Mouse (Mus musculus): ENCODE measurements around the gene Grid1. TPM values are rescaled to one million over a fixed set of nuclear protein-coding genes. Genes with fewer than 3 reads are reported as not detected.
A peak's percentile ranks its signal among the peaks of the same experiment; 100 is the strongest.

Gene Grid1
- polyA plus RNA-seq, 1 experiment from 2014 or later, result 0.91 TPM

- Histone ChIP-seq H3K4me1 (replicated peaks; ENCODE audit: insufficient read depth, low read length) (no peaks in the 10 kb centered on the region), H3K36me3 (ENCODE audit: insufficient read depth, low read length) (no peaks in the 10 kb centered on the region), H3K27ac (no peak overlapping the region), H3K27me3 (ENCODE audit: insufficient read depth, low read length) (no peaks in the 10 kb centered on the region), H3K4me3 (replicated peaks; ENCODE audit: low read depth, low read length) (no peak overlapping the region), H3K4me2 (ENCODE audit: low read length) (no peak overlapping the region), H3K9me3 (replicated peaks; ENCODE audit: low read length) (no peaks in the 10 kb centered on the region), H3K9ac (ENCODE audit: low read depth, low read length) (no peak overlapping the region)
- DNase-seq (ENCODE audit: low spot score), result peak; percentile 39
- 0 out of 2 replicates have a peak, but pooled peaks have one; percentile 36 for ATAC-seq (replicated peaks; ENCODE audit: low FRiP score, low read depth)
- 34% methylated on average over 5 of the region's 5 CpGs for WGBS
- no peak for TF ChIP-seq CTCF (IDR thresholded peaks at IDR 0.05; ENCODE audit: low read depth)
These were observed 493.7 kb downstream of the Grid1 start for GRCm38 (mm10) chr14:35313380-35314299.

GRCm38 (mm10) chr14:35326306-35326705 lies 506.4 kb downstream of the Grid1 start:
- Histone ChIP-seq H3K4me1 (replicated peaks; ENCODE audit: insufficient read depth, low read length) (no peaks in the 10 kb centered on the region), H3K27ac (no peak overlapping the region), H3K27me3 (ENCODE audit: insufficient read depth, low read length) (no peaks in the 10 kb centered on the region), H3K4me2 (ENCODE audit: low read length) (no peak overlapping the region), H3K9ac (ENCODE audit: low read depth, low read length) (no peak overlapping the region), H3K4me3 (replicated peaks; ENCODE audit: low read depth, low read length) (no peak overlapping the region), H3K36me3 (ENCODE audit: insufficient read depth, low read length) (no peaks in the 10 kb centered on the region), H3K9me3 (replicated peaks; ENCODE audit: low read length) (no peaks in the 10 kb centered on the region)
- WGBS, result 71% methylated on average over 1 of the region's 1 CpGs
- ATAC-seq (replicated peaks; ENCODE audit: low FRiP score, low read depth) (no peak), DNase-seq (ENCODE audit: low spot score) (peak; percentile 23)
- peak; percentile 63 for TF ChIP-seq CTCF (IDR thresholded peaks at IDR 0.05; ENCODE audit: low read depth)

GRCm38 (mm10) chr14:35336561-35336960 lies 516.7 kb downstream of the Grid1 start:
- Histone ChIP-seq H3K4me1 (replicated peaks; ENCODE audit: insufficient read depth, low read length) (no peaks in the 10 kb centered on the region), H3K27ac (no peak overlapping the region), H3K4me3 (replicated peaks; ENCODE audit: low read depth, low read length) (no peak overlapping the region), H3K9me3 (replicated peaks; ENCODE audit: low read length) (no peaks in the 10 kb centered on the region), H3K9ac (ENCODE audit: low read depth, low read length) (no peak overlapping the region), H3K27me3 (ENCODE audit: insufficient read depth, low read length) (no peaks in the 10 kb centered on the region), H3K4me2 (ENCODE audit: low read length) (no peak overlapping the region), H3K36me3 (ENCODE audit: insufficient read depth, low read length) (no peaks in the 10 kb centered on the region)
- 84% methylated on average over 3 of the region's 3 CpGs for WGBS
- TF ChIP-seq CTCF (IDR thresholded peaks at IDR 0.05; ENCODE audit: low read depth), result no peak
- ATAC-seq (replicated peaks; ENCODE audit: low FRiP score, low read depth), result no peak
- no peak for DNase-seq (ENCODE audit: low spot score)

DNA sequence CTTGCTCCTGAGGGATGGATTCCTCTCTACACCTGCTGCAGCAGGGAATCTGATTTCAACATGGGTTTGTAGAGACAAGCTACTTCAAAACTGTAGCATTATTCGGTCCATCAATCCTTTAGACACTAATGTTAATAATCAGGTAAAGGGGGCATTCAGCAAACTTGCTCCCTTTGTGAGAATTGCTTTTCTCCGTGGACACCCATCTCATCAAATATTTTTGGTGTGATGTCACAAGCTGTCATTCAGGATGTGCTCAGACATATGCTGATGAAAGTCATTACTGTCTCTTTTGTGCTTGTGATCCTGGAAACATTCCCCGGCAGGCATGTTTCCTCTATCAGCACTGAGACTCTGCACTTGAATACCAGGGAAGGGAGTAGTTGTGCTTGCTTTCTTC lies 536.1 kb downstream of the Grid1 start:
- 73% methylated on average over 3 of the region's 3 CpGs for WGBS
- Histone ChIP-seq H3K9me3 (replicated peaks; ENCODE audit: low read length) (no peaks in the 10 kb centered on the region), H3K27me3 (ENCODE audit: insufficient read depth, low read length) (no peaks in the 10 kb centered on the region), H3K4me3 (replicated peaks; ENCODE audit: low read depth, low read length) (no peak overlapping the region), H3K27ac (no peak overlapping the region), H3K4me1 (replicated peaks; ENCODE audit: insufficient read depth, low read length) (no peaks in the 10 kb centered on the region), H3K9ac (ENCODE audit: low read depth, low read length) (no peak overlapping the region), H3K4me2 (ENCODE audit: low read length) (no peak overlapping the region), H3K36me3 (ENCODE audit: insufficient read depth, low read length) (no peaks in the 10 kb centered on the region)
- ATAC-seq (replicated peaks; ENCODE audit: low FRiP score, low read depth) (no peak), DNase-seq (ENCODE audit: low spot score) (no peak)
- TF ChIP-seq CTCF (IDR thresholded peaks at IDR 0.05; ENCODE audit: low read depth), result no peak

DNA sequence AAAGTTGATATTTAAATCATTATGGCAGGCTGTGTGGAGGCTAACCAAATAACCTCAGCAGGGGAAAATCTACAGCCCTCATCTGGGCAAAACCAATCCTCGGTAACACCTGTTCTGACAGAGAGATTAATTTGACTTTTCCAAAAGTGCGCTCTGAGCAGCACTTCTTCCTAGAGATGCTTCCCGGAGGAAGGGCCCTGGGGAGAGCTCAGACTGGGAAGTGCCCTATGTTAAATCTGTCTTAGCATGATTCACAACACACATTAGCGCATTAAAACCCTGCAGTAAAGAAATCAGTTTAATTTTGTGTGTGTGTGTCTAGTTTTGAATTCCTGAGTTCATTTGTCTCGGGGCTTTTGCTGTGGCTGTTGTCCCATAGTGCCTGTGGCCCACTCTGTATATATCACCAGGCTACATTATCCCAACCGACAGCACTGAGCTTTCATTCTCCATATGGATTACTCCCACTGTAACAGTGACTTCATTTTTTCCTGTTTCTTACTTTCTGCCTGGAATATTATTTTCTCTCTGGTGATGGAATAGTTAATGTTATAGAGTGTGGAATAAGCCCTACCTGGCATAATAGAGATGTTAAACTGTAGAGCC lies 536.7 kb downstream of the Grid1 start:
- H3K27me3 ChIP-seq (ENCODE audit: insufficient read depth, low read length), result no peaks in the 10 kb centered on the region
- no peak overlapping the region for H3K9ac ChIP-seq (ENCODE audit: low read depth, low read length)
- 72% methylated on average over 6 of the region's 6 CpGs for WGBS
- H3K9me3 ChIP-seq (replicated peaks; ENCODE audit: low read length), result no peaks in the 10 kb centered on the region
- H3K27ac ChIP-seq, result no peak overlapping the region
- H3K4me3 ChIP-seq (replicated peaks; ENCODE audit: low read depth, low read length), result no peak overlapping the region
- DNase-seq (ENCODE audit: low spot score) (no peak), ATAC-seq (replicated peaks; ENCODE audit: low FRiP score, low read depth) (no peak)
- no peak for TF ChIP-seq CTCF (IDR thresholded peaks at IDR 0.05; ENCODE audit: low read depth)
- H3K36me3 ChIP-seq (ENCODE audit: insufficient read depth, low read length), result no peaks in the 10 kb centered on the region
- H3K4me1 ChIP-seq (replicated peaks; ENCODE audit: insufficient read depth, low read length), result no peaks in the 10 kb centered on the region
- no peak overlapping the region for H3K4me2 ChIP-seq (ENCODE audit: low read length)

GRCm38 (mm10) chr14:35358136-35358821 lies 538.4 kb downstream of the Grid1 start:
- Histone ChIP-seq H3K27me3 (ENCODE audit: insufficient read depth, low read length) (no peaks in the 10 kb centered on the region), H3K4me2 (ENCODE audit: low read length) (no peak overlapping the region), H3K9ac (ENCODE audit: low read depth, low read length) (no peak overlapping the region), H3K36me3 (ENCODE audit: insufficient read depth, low read length) (no peaks in the 10 kb centered on the region), H3K4me3 (replicated peaks; ENCODE audit: low read depth, low read length) (no peak overlapping the region), H3K4me1 (replicated peaks; ENCODE audit: insufficient read depth, low read length) (no peaks in the 10 kb centered on the region), H3K9me3 (replicated peaks; ENCODE audit: low read length) (no peaks in the 10 kb centered on the region), H3K27ac (no peak overlapping the region)
- 49% methylated on average over 7 of the region's 7 CpGs for WGBS
- peak; percentile 18 for DNase-seq (ENCODE audit: low spot score)
- no peak for TF ChIP-seq CTCF (IDR thresholded peaks at IDR 0.05; ENCODE audit: low read depth)
- no peak for ATAC-seq (replicated peaks; ENCODE audit: low FRiP score, low read depth)
